Mouse (Mus musculus): ENCODE measurements around the gene Esp31. TPM values are rescaled to one million over a fixed set of nuclear protein-coding genes. Genes with fewer than 3 reads are reported as not detected.

Gene Esp31
- total RNA-seq (2023): not detected

DNA sequence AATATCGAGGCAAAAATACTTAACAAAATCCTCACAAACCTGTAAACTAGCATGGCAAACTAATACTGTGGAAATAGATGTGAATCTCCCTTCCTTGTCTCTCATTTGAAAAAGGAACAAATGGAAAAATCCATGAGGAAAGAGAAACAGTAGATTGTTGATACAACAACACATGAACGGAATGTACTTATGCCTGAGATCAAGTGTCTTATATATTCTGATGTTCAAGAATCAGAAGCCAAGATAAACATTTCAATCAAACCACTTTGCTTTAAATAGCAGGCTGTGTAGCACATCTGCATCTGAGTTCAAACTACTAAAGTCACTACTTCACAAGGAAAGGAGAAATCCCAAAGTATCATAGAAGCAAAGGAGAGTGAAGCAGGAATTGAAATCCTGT lies at the start of gene Esp31:
Gene Esp31, plus strand, starts transcription at position 301 of the 400 bp plus-strand sequence.

Other genes starting within 250 kb of the Esp31 start
- not detected for gene Esp36, start 219.3 kb upstream of the Esp31 start, total RNA-seq (2023)
- gene Esp34, start 85.3 kb upstream of the Esp31 start, total RNA-seq (2023): not detected

All from neutrophil, adult 59 days (primary cell).